Mouse (Mus musculus) bone marrow, adult 2 months (tissue): Measurements from ENCODE around the gene Tff3. TPM values are rescaled to one million over a fixed set of nuclear protein-coding genes. Genes with fewer than 3 reads are reported as not detected.

ENCODE experiments used
- H3K27ac ChIP-seq: fragments of 200-500 bp; 2 replicates; pipeline ENCODE4 v1.5.1; 2012; ENCODE audit warnings: low read depth, mild to moderate bottlenecking, control low read depth, inconsistent platforms, low read length; ENCODE audit not compliant: control insufficient read depth, poor library complexity, insufficient read depth
- H3K4me1 ChIP-seq: fragments of 200-500 bp; 2 replicates; pipeline ENCODE4 v1.6.1; 2011; ENCODE audit warnings: low read length; ENCODE audit not compliant: control insufficient read depth, insufficient read depth
- H3K4me3 ChIP-seq: fragments of 200-500 bp; replicated peaks from 2 replicates; pipeline ENCODE3; 2011; ENCODE audit warnings: mild to moderate bottlenecking, low read depth, low read length, control low read depth; ENCODE audit not compliant: control insufficient read depth
- CTCF ChIP-seq: fragments of 200-500 bp; IDR thresholded peaks from 2 replicates; pipeline ENCODE4 v1.5.1; 2011; ENCODE audit warnings: low read length, control low read depth; ENCODE audit not compliant: control insufficient read depth, insufficient read depth
- POLR2A ChIP-seq: fragments of 200-500 bp; IDR thresholded peaks from 2 replicates; pipeline ENCODE4 v1.6.1; 2011; ENCODE audit warnings: low read depth, mild to moderate bottlenecking, control low read depth, low read length, borderline replicate concordance; ENCODE audit not compliant: control insufficient read depth
- WGBS: fragments of 180-500 bp; shearing (Covaris S2); methylation state at CpG from one replicate; pipeline ENCODE4 v1.1.7; 2018; 5-methylcytosine and 5-hydroxymethylcytosine counted together
- polyA plus RNA-seq: library from polyadenylated mRNA; stranded (reverse); fragments of >200 nt; gene quantifications from 2 replicates; pipeline ENCODE4 v1.2.4, GENCODE M21; 2011; ENCODE audit warnings: low replicate concordance; ENCODE audit not compliant: missing spikeins, insufficient read depth, insufficient read length

Tff3 gene
- polyA plus RNA-seq, 1 experiment, result not detected

DNA sequence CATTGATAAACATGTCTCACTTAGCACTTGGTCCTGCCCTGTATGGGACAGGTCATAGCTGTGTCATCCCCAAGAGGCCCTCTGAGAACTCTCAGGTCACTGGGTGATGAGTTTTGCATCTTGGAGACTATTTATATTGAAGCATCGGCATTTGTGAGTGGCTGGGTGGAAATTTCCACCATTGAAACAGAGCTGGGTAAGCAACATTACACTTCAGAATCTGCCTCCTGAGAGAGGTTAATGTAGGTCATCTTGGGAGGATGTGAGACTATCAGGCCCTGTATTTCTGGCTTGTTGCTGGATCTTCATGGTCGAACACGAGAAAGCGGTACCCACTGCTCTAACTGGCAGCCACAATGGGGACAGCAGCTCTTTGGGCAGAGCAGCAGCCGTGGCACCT, 54.0 kb downstream of the Tff3 start:
- Histone ChIP-seq H3K4me1 (peaks cover 28% of the 10 kb centered on the region), H3K27ac (peak overlapping the region; percentile 39; the same call in 1 of the 2 replicates), H3K4me3 (no peak overlapping the region)
- no peak for TF ChIP-seq CTCF
- TF ChIP-seq POLR2A, result no peak
- whole genome bisulfite sequencing, result 48% methylated on average over 5 of the region's 5 CpGs

Other genes starting within 250 kb of the Tff3 start
- gene Glp1r, start 227.8 kb downstream of the Tff3 start, polyA plus RNA-seq, result 0.35 TPM in 1 of 2 replicates, not detected in the other
- gene Umodl1, start 175.0 kb downstream of the Tff3 start, polyA plus RNA-seq, result not detected in 2 replicates
- gene Abcg1, start 72.0 kb downstream of the Tff3 start, polyA plus RNA-seq, result 5.2 and 10.4 TPM in 2 replicates
- gene Tff2, start 14.6 kb upstream of the Tff3 start, polyA plus RNA-seq, result not detected in 2 replicates
- not detected in 2 replicates for gene Tff1, start 35.6 kb upstream of the Tff3 start, polyA plus RNA-seq
- gene Tmprss3, start 69.3 kb upstream of the Tff3 start, polyA plus RNA-seq, result 4.2 and 4.3 TPM in 2 replicates
- 7.3 and 13.0 TPM in 2 replicates for gene Ubash3a, start 78.2 kb upstream of the Tff3 start, polyA plus RNA-seq
- 5.8 and 10.4 TPM in 2 replicates for gene Rsph1, start 147.7 kb upstream of the Tff3 start, polyA plus RNA-seq
- 5.5 and 21.9 TPM in 2 replicates for gene Slc37a1, start 157.1 kb upstream of the Tff3 start, polyA plus RNA-seq